Mouse (Mus musculus): ENCODE results near the gene Ehd2.

Gene Ehd2

GRCm38 (mm10) chr7:15907971-15908590 lies 59.3 kb downstream of the Ehd2 start:
- in situ Hi-C loops (cut with MboI), result no loop called here

- in situ Hi-C loops (cut with MboI), result no loop called here
Measured at GRCm38 (mm10) chr7:15906602-15907001, 60.8 kb downstream of the Ehd2 start.

GRCm38 (mm10) chr7:15905861-15906260 lies 61.5 kb downstream of the Ehd2 start:
- in situ Hi-C loops (cut with MboI), result no loop called here

- in situ Hi-C loops (cut with MboI), result no loop called here
Measured at GRCm38 (mm10) chr7:15901366-15902048, 65.9 kb downstream of the Ehd2 start.

Measured in mature B cell (primary cell).